Mouse (Mus musculus): Measurements from ENCODE around the gene Olfr446. TPM values are rescaled to one million over a fixed set of nuclear protein-coding genes. Genes with fewer than 3 reads are reported as not detected.

Gene Olfr446
- total RNA-seq (2021), result not detected
- long read RNA-seq, experiment 1, result 0 reads
- long read RNA-seq, experiment 2, result 0 reads

- DNase-seq (ENCODE audit: low spot score in 2 of 2), result no peak
Measured at GRCm38 (mm10) chr6:42921077-42921476, at the start of gene Olfr446. Gene Olfr446 (plus strand): TSS chr6:42921377.

- no peak for DNase-seq (ENCODE audit: low spot score in 2 of 2)
Measured at GRCm38 (mm10) chr6:42876323-42876722, 44.9 kb upstream of the Olfr446 start.

GRCm38 (mm10) chr6:42890141-42890540, 31.0 kb upstream of the Olfr446 start, which contains the start of gene Olfr448:
Gene Olfr448 (plus strand): TSS chr6:42890441.
- no peak for DNase-seq (ENCODE audit: low spot score in 2 of 2)

DNA sequence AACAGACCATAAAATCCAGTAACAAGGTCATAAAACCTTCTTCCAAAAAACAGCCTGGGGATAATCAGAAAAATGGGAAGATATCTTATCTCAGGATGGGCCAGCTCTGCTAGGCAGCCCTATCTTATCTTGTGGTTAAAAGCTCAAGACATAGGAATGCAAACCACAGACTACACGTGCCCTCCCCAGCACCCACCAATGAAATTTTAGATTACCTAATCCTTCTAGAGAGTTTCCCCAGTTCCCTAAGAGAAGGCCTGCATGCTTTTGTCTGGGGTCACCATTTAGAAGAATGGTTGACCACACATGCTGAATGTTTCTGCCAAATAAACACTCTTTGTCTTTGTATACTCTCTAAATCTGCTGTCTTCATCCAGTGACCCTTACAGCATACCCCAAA, 20.8 kb upstream of the Olfr446 start:
- no peak for DNase-seq (ENCODE audit: low spot score in 2 of 2)

- no peak for DNase-seq (ENCODE audit: low spot score in 2 of 2)
Measured at GRCm38 (mm10) chr6:42908578-42908977, 12.6 kb upstream of the Olfr446 start, which contains the start of gene Olfr447. Gene Olfr447 (plus strand): TSS chr6:42908878.

GRCm38 (mm10) chr6:42948767-42949166, 27.6 kb downstream of the Olfr446 start, which contains the start of gene Olfr444:
Gene Olfr444 (plus strand): TSS chr6:42949067.
- no peak for DNase-seq (ENCODE audit: low spot score in 2 of 2)

GRCm38 (mm10) chr6:42980377-42980776, 59.2 kb downstream of the Olfr446 start:
- DNase-seq (ENCODE audit: low spot score in 2 of 2), result no peak

Other genes starting within 250 kb of the Olfr446 start
- 10 to 100 TPM; 54.5 to 54.8 TPM for gene Tcaf1, start 211.3 kb upstream of the Olfr446 start, total RNA-seq (2021)
- not detected for gene Olfr453, start 182.0 kb upstream of the Olfr446 start, total RNA-seq (2021)
- not detected for gene Olfr38, start 165.0 kb upstream of the Olfr446 start, total RNA-seq (2021)
- not detected for gene Olfr452, start 136.3 kb upstream of the Olfr446 start, total RNA-seq (2021)
- not detected for gene Olfr450, start 109.4 kb upstream of the Olfr446 start, total RNA-seq (2021)
- not detected for gene Olfr449, start 87.0 kb upstream of the Olfr446 start, total RNA-seq (2021)
- not detected for gene Olfr448, start 30.9 kb upstream of the Olfr446 start, total RNA-seq (2021)
- gene Olfr447, start 12.5 kb upstream of the Olfr446 start, total RNA-seq (2021), result not detected
- gene Olfr444, start 27.7 kb downstream of the Olfr446 start, total RNA-seq (2021), result not detected
- gene Olfr441, start 185.0 kb downstream of the Olfr446 start, total RNA-seq (2021), result not detected
- gene Olfr237-ps1, start 225.2 kb downstream of the Olfr446 start, total RNA-seq (2021), result not detected
- gene Olfr437, start 241.9 kb downstream of the Olfr446 start, total RNA-seq (2021), result not detected

All from gastrocnemius, postnatal 4 days (tissue).